Mouse (Mus musculus) small intestine, adult 2 months (tissue): ENCODE results near the gene Col11a2. TPM values are rescaled to one million over a fixed set of nuclear protein-coding genes. Genes with fewer than 3 reads are reported as not detected.

Experiments
- H3K27ac ChIP-seq: fragments of 200-500 bp; 2 replicates; pipeline ENCODE4 v1.5.1; 2012; ENCODE audit warnings: low read depth, low read length, control low read depth, inconsistent platforms; ENCODE audit not compliant: insufficient read depth
- H3K27me3 ChIP-seq: fragments of 200-500 bp; 2 replicates; pipeline ENCODE4 v1.6.1; 2012; ENCODE audit warnings: mild to moderate bottlenecking, moderate library complexity, low read length, inconsistent platforms; ENCODE audit not compliant: control insufficient read depth, insufficient read depth
- H3K36me3 ChIP-seq: fragments of 200-500 bp; 2 replicates; pipeline ENCODE4 v1.6.1; 2012; ENCODE audit warnings: mild to moderate bottlenecking, low read length, control low read depth, inconsistent platforms; ENCODE audit not compliant: control insufficient read depth, insufficient read depth
- H3K4me1 ChIP-seq: fragments of 200-500 bp; 2 replicates; pipeline ENCODE4 v1.6.1; 2012; ENCODE audit warnings: low read length, inconsistent platforms, mixed read lengths; ENCODE audit not compliant: control insufficient read depth, insufficient read depth, insufficient read length
- H3K4me3 ChIP-seq: fragments of 200-500 bp; 2 replicates; pipeline ENCODE4 v1.5.1; 2012; ENCODE audit warnings: low read depth, mild to moderate bottlenecking, control low read depth, inconsistent platforms, low read length, moderate library complexity
- CTCF ChIP-seq: fragments of 200-500 bp; IDR thresholded peaks from 2 replicates; pipeline ENCODE4 v1.5.1; 2012; ENCODE audit warnings: low read depth, mild to moderate bottlenecking, control low read depth, inconsistent platforms, low read length, moderate library complexity, mixed read lengths; ENCODE audit not compliant: insufficient replicate concordance, insufficient read length; ENCODE audit errors: extremely low read depth
- POLR2A ChIP-seq: fragments of 200-500 bp; IDR thresholded peaks from 2 replicates; pipeline ENCODE4 v1.6.1; 2012; ENCODE audit warnings: low read depth, mild to moderate bottlenecking, control low read depth, inconsistent platforms, low read length, moderate library complexity
- WGBS: fragments of 180-500 bp; shearing (Covaris S2); methylation state at CpG from one replicate; pipeline ENCODE4 v1.1.7; 2018; 5-methylcytosine and 5-hydroxymethylcytosine counted together
- polyA plus RNA-seq: library from polyadenylated mRNA; depleted of rRNA; stranded (reverse); fragments of >200 nt; gene quantifications from 2 replicates; pipeline ENCODE4 v1.2.3, GENCODE M21; 2012

Col11a2 gene
- polyA plus RNA-seq, 1 experiment: 0.90 TPM

GRCm38 (mm10) chr17:34031465-34032173 is 7.6 kb upstream of the Col11a2 start, which contains the start of the genes Slc39a7 and Rxrb:
Gene Slc39a7 (minus strand): TSS chr17:34031682.
Gene Rxrb (plus strand): TSS chr17:34031812.
- peak; percentile 81 for TF ChIP-seq POLR2A
- TF ChIP-seq CTCF: no peak
- H3K27ac ChIP-seq: peak within 1 kb of the TSS; percentile 74
- under 1% methylated on average over 88 of the region's 88 CpGs for WGBS
- H3K27me3 ChIP-seq: no peaks in the 10 kb centered on the region
- peak within 1 kb of the TSS; percentile 89 for H3K4me3 ChIP-seq
- H3K36me3 ChIP-seq: peaks cover 32% of the 10 kb centered on the region
- peaks cover 26% of the 10 kb centered on the region for H3K4me1 ChIP-seq

- no peaks in the 10 kb centered on the region for H3K27me3 ChIP-seq
- H3K36me3 ChIP-seq: peaks cover 38% of the 10 kb centered on the region
- peak overlapping the region; percentile 74 for H3K27ac ChIP-seq
- peaks cover 20% of the 10 kb centered on the region for H3K4me1 ChIP-seq
- peak overlapping the region; percentile 89 for H3K4me3 ChIP-seq
- under 1% methylated on average over 44 of the region's 48 CpGs for WGBS
- no peak for TF ChIP-seq POLR2A
- no peak for TF ChIP-seq CTCF
Measured at GRCm38 (mm10) chr17:34032174-34032632, 7.0 kb upstream of the Col11a2 start.

GRCm38 (mm10) chr17:34032806-34033205 is 6.4 kb upstream of the Col11a2 start:
- Histone ChIP-seq H3K36me3 (peaks cover 44% of the 10 kb centered on the region), H3K27me3 (no peaks in the 10 kb centered on the region), H3K27ac (peak overlapping the region; percentile 62), H3K4me1 (peaks cover 17% of the 10 kb centered on the region), H3K4me3 (peak overlapping the region; percentile 89)
- 38% methylated on average over 9 of the region's 9 CpGs for WGBS
- TF ChIP-seq POLR2A: no peak
- TF ChIP-seq CTCF: no peak

GRCm38 (mm10) chr17:34033441-34033840 is 5.8 kb upstream of the Col11a2 start:
- peaks cover 43% of the 10 kb centered on the region for H3K36me3 ChIP-seq
- peaks cover 20% of the 10 kb centered on the region for H3K4me1 ChIP-seq
- H3K27me3 ChIP-seq: no peaks in the 10 kb centered on the region
- no peak for TF ChIP-seq POLR2A
- no peak for TF ChIP-seq CTCF
- no peak overlapping the region for H3K4me3 ChIP-seq
- 92% methylated on average over 9 of the region's 9 CpGs for WGBS
- peak overlapping the region; percentile 62 for H3K27ac ChIP-seq

- Histone ChIP-seq H3K4me1 (peaks cover 22% of the 10 kb centered on the region), H3K27ac (no peak overlapping the region), H3K36me3 (peaks cover 37% of the 10 kb centered on the region), H3K4me3 (no peak overlapping the region), H3K27me3 (0 out of 2 replicates have a peak, but pooled peaks cover 4% of the 10 kb centered on the region)
- 80% methylated on average over 10 of the region's 10 CpGs for WGBS
- no peak for TF ChIP-seq POLR2A
- TF ChIP-seq CTCF: peak; percentile 71; the same call in 1 of the 2 replicates
Measured at GRCm38 (mm10) chr17:34034064-34034463, 5.2 kb upstream of the Col11a2 start.

GRCm38 (mm10) chr17:34035517-34035916 is 3.7 kb upstream of the Col11a2 start:
- peaks cover 19% of the 10 kb centered on the region for H3K4me1 ChIP-seq
- peaks cover 11% of the 10 kb centered on the region for H3K27me3 ChIP-seq
- TF ChIP-seq POLR2A (no peak), CTCF (no peak)
- no peak overlapping the region for H3K27ac ChIP-seq
- peaks cover 28% of the 10 kb centered on the region for H3K36me3 ChIP-seq
- 88% methylated on average over 9 of the region's 9 CpGs for WGBS
- no peak overlapping the region for H3K4me3 ChIP-seq

- peaks cover 28% of the 10 kb centered on the region for H3K36me3 ChIP-seq
- no peak overlapping the region for H3K27ac ChIP-seq
- H3K4me1 ChIP-seq: peaks cover 14% of the 10 kb centered on the region
- TF ChIP-seq CTCF (no peak), POLR2A (no peak)
- peaks cover 11% of the 10 kb centered on the region for H3K27me3 ChIP-seq
- WGBS: 87% methylated on average over 10 of the region's 10 CpGs
- H3K4me3 ChIP-seq: no peak overlapping the region
Measured at GRCm38 (mm10) chr17:34036647-34037046, 2.6 kb upstream of the Col11a2 start.
